Mouse (Mus musculus): ENCODE results near the gene S1pr5. TPM values are rescaled to one million over a fixed set of nuclear protein-coding genes. Genes with fewer than 3 reads are reported as not detected.
A peak's percentile ranks its signal among the peaks of the same experiment; 100 is the strongest.
"Not testable (repeated sequence)": the region's sequence is repeated elsewhere in the genome, so short reads cannot be mapped to it uniquely, and the experiment has no call there.

Gene S1pr5
- polyA plus RNA-seq (2015; fragmentation: Nextera tagmentation; extraction: Ambion mirVana) = 4.1 and 4.6 TPM in 2 replicates

DNA sequence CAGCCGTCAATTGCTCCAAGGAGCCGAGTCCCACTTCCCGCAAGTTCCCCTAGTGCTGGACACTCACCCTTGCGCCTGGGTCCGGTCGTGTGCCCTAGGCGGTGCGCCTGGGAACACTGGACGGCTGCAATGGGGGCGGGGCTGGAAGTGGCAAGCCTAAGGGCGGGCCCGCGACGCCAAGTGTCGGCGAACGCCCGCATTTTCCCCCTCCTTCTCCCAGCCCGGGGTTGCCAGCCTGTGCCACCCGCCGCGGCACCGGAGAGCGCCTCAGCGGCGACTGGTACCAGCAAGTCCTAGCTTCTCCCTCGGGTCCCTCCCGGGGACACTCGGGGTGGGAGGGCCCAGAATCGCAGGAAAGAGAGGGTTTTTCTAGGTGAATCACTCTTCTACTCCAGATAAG, at the start of gene S1pr5:
Gene S1pr5 (minus strand): TSS at position 118 of the 400 bp plus-strand sequence.
- WGBS = under 1% methylated on average over 30 of the region's 30 CpGs
- H3K9ac ChIP-seq = no peak within 1 kb of the TSS
- H3K4me3 ChIP-seq = peak within 1 kb of the TSS; percentile 19
- H3K4me1 ChIP-seq (replicated peaks) = peaks cover 27% of the 10 kb centered on the region
- no peak for ATAC-seq (ENCODE audit: low FRiP score, low read depth)
- no peak within 1 kb of the TSS for H3K27ac ChIP-seq (replicated peaks)
- H3K9me3 ChIP-seq = no peaks in the 10 kb centered on the region
- peaks cover 74% of the 10 kb centered on the region for H3K27me3 ChIP-seq
- H3K4me2 ChIP-seq = peak within 1 kb of the TSS; percentile 30
- no peaks in the 10 kb centered on the region for H3K36me3 ChIP-seq

GRCm38 (mm10) chr9:21292271-21292670, 44.0 kb upstream of the S1pr5 start:
- H3K9me3 ChIP-seq = no peaks in the 10 kb centered on the region
- no peak overlapping the region for H3K27ac ChIP-seq (replicated peaks)
- no peak overlapping the region for H3K9ac ChIP-seq
- H3K4me2 ChIP-seq = no peak overlapping the region
- no peaks in the 10 kb centered on the region for H3K27me3 ChIP-seq
- 93% methylated on average over 3 of the region's 3 CpGs for WGBS
- H3K36me3 ChIP-seq = no peaks in the 10 kb centered on the region
- H3K4me3 ChIP-seq = no peak overlapping the region
- ATAC-seq (ENCODE audit: low FRiP score, low read depth) = no peak
- H3K4me1 ChIP-seq (replicated peaks) = peaks cover 27% of the 10 kb centered on the region

DNA sequence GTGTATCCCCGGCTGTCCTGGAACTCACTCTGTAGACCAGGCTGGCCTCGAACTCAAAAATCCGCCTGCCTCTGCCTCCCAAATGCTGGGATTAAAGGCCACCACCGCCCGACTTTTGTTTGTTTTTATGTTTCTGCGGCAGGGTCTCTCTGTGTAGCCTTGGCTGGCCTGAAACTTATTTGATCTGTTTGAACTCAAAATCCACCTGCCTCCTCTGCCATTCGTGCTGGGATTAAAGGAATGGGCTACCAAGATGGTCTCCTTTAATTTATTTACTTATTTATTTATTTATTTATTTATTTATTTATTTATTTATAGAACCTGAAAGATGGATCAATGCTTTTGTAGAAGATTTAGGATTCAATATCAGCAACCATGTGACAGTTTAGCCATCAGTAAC, 43.6 kb upstream of the S1pr5 start:
- ATAC-seq (ENCODE audit: low FRiP score, low read depth); H3K9ac ChIP-seq; H3K36me3 ChIP-seq; H3K9me3 ChIP-seq; H3K27me3 ChIP-seq: not testable (repeated sequence)
- Histone ChIP-seq H3K4me1 (replicated peaks) (peaks cover 31% of the 10 kb centered on the region), H3K4me2 (peak overlapping the region; percentile 79), H3K4me3 (peak overlapping the region; percentile 53), H3K27ac (replicated peaks) (peak overlapping the region; percentile 56)
- 21% methylated on average over 7 of the region's 7 CpGs for WGBS

DNA sequence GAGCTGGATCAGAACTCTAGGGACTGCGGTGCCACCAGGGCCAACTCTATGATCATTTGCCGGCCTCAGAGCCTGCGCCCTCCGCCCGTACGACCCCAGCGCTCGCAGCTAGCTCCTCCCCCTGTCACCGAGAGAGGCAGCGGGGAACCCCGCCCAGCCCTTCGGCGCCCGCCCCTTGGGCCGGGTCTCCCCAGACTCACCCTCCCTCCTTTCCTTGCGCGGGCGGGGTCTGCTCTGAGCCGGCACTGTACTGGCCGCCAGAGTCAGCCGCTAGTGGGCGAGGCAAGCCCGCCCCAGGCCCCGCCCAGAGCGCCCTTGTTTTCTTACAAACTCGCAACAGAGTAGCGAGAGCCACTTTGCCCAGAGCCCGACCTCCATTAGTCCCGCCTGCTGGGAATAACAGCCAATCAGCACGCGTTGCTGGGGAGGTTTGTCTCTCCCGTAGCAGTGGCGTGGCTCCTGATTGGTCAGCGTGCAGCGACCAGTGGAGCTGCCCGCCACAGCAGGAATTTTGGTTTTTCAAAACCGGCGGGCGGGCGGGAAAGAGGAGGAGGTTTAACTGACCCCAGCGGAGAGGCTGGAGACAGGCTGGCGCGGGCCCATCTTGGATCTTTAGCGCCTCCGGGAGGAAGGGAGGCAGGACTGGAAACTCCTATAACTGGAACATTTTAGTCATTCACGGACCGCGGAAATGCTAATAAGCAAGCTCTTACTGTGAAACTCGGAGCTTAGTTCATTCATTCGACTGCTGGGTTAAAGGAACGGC, 43.0 kb upstream of the S1pr5 start, which contains the start of gene Cdkn2d:
Gene Cdkn2d (minus strand): TSS at position 386 of the 766 bp plus-strand sequence.
- under 1% methylated on average over 43 of the region's 51 CpGs for WGBS
- Histone ChIP-seq H3K9me3 (no peaks in the 10 kb centered on the region), H3K36me3 (no peaks in the 10 kb centered on the region), H3K9ac (peak within 1 kb of the TSS; percentile 85), H3K4me3 (peak within 1 kb of the TSS; percentile 53), H3K27ac (replicated peaks) (peak within 1 kb of the TSS; percentile 83), H3K27me3 (no peaks in the 10 kb centered on the region), H3K4me1 (replicated peaks) (peaks cover 37% of the 10 kb centered on the region), H3K4me2 (peak within 1 kb of the TSS; percentile 79)
- peak; percentile 97 for ATAC-seq (ENCODE audit: low FRiP score, low read depth)

- H3K36me3 ChIP-seq = 0 out of 2 replicates have a peak, but pooled peaks cover 2% of the 10 kb centered on the region
- H3K4me3 ChIP-seq = peak overlapping the region; percentile 53
- H3K9ac ChIP-seq = peak overlapping the region; percentile 85
- no peaks in the 10 kb centered on the region for H3K27me3 ChIP-seq
- 0% methylated on average over 20 of the region's 20 CpGs for WGBS
- peaks cover 38% of the 10 kb centered on the region for H3K4me1 ChIP-seq (replicated peaks)
- H3K9me3 ChIP-seq = no peaks in the 10 kb centered on the region
- ATAC-seq (ENCODE audit: low FRiP score, low read depth) = no peak
- H3K27ac ChIP-seq (replicated peaks) = peak overlapping the region; percentile 83
- H3K4me2 ChIP-seq = peak overlapping the region; percentile 79
Measured at GRCm38 (mm10) chr9:21290589-21290988, 42.3 kb upstream of the S1pr5 start.

DNA sequence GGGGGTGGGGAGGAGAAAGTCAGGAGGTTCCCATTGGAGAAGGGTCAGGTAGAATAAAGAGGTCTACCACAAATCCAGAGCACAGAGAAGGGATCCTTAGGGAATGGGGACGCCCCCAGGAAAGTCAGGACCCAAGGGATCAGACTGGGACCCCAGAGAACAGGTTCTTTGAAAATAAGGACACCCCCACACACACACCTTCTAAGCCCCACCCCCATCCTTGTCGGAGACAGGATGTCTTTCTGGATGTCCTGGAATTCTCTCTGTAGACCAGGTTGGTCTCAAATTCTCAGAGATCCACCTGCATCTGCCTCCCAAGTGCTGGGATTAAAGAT, 41.1 kb upstream of the S1pr5 start:
- Histone ChIP-seq H3K9ac (no peak overlapping the region), H3K4me3 (no peak overlapping the region), H3K4me1 (replicated peaks) (peaks cover 38% of the 10 kb centered on the region), H3K4me2 (peak overlapping the region; percentile 79), H3K36me3 (0 out of 2 replicates have a peak, but pooled peaks cover 9% of the 10 kb centered on the region), H3K27me3 (no peaks in the 10 kb centered on the region), H3K27ac (replicated peaks) (no peak overlapping the region), H3K9me3 (no peaks in the 10 kb centered on the region)
- no peak for ATAC-seq (ENCODE audit: low FRiP score, low read depth)
- 86% methylated on average over 2 of the region's 2 CpGs for WGBS

GRCm38 (mm10) chr9:21288404-21289336, 40.4 kb upstream of the S1pr5 start:
- no peak for ATAC-seq (ENCODE audit: low FRiP score, low read depth)
- Histone ChIP-seq H3K9me3 (no peaks in the 10 kb centered on the region), H3K27ac (replicated peaks) (peak overlapping the region; percentile 84), H3K27me3 (no peaks in the 10 kb centered on the region), H3K4me1 (replicated peaks) (peaks cover 38% of the 10 kb centered on the region), H3K36me3 (peaks cover 13% of the 10 kb centered on the region), H3K4me3 (peak overlapping the region; percentile 62), H3K4me2 (peak overlapping the region; percentile 79), H3K9ac (peak overlapping the region; percentile 60)
- WGBS = 81% methylated on average over 13 of the region's 13 CpGs

GRCm38 (mm10) chr9:21287571-21288402, 39.5 kb upstream of the S1pr5 start, which contains the start of gene Kri1:
Gene Kri1 (minus strand): TSS chr9:21287969.
- peak; percentile 83 for ATAC-seq (ENCODE audit: low FRiP score, low read depth)
- H3K4me2 ChIP-seq = peak within 1 kb of the TSS; percentile 79
- peaks cover 38% of the 10 kb centered on the region for H3K4me1 ChIP-seq (replicated peaks)
- H3K36me3 ChIP-seq = peaks cover 16% of the 10 kb centered on the region
- H3K27me3 ChIP-seq = no peaks in the 10 kb centered on the region
- H3K9me3 ChIP-seq = no peaks in the 10 kb centered on the region
- peak within 1 kb of the TSS; percentile 62 for H3K4me3 ChIP-seq
- H3K27ac ChIP-seq (replicated peaks) = peak within 1 kb of the TSS; percentile 84
- under 1% methylated on average over 56 of the region's 59 CpGs for WGBS
- H3K9ac ChIP-seq = peak within 1 kb of the TSS; percentile 60

- peak overlapping the region; percentile 60; the same call in 1 of the 2 replicates for H3K9ac ChIP-seq
- no peaks in the 10 kb centered on the region for H3K9me3 ChIP-seq
- H3K27me3 ChIP-seq = no peaks in the 10 kb centered on the region
- ATAC-seq (ENCODE audit: low FRiP score, low read depth) = no peak
- peaks cover 38% of the 10 kb centered on the region for H3K4me1 ChIP-seq (replicated peaks)
- peak overlapping the region; percentile 62 for H3K4me3 ChIP-seq
- peak overlapping the region; percentile 79 for H3K4me2 ChIP-seq
- WGBS = 64% methylated on average over 3 of the region's 3 CpGs
- H3K27ac ChIP-seq (replicated peaks) = no peak overlapping the region
- H3K36me3 ChIP-seq = peaks cover 24% of the 10 kb centered on the region
Measured at GRCm38 (mm10) chr9:21286753-21287152, 38.5 kb upstream of the S1pr5 start.

- Histone ChIP-seq H3K4me1 (replicated peaks) (peaks cover 22% of the 10 kb centered on the region), H3K4me3 (no peak overlapping the region), H3K9ac (no peak overlapping the region), H3K9me3 (no peaks in the 10 kb centered on the region), H3K36me3 (peaks cover 46% of the 10 kb centered on the region), H3K27me3 (no peaks in the 10 kb centered on the region), H3K27ac (replicated peaks) (no peak overlapping the region), H3K4me2 (no peak overlapping the region)
- no peak for ATAC-seq (ENCODE audit: low FRiP score, low read depth)
- 82% methylated on average over 3 of the region's 3 CpGs for WGBS
Measured at GRCm38 (mm10) chr9:21283994-21284393, 35.8 kb upstream of the S1pr5 start.

DNA sequence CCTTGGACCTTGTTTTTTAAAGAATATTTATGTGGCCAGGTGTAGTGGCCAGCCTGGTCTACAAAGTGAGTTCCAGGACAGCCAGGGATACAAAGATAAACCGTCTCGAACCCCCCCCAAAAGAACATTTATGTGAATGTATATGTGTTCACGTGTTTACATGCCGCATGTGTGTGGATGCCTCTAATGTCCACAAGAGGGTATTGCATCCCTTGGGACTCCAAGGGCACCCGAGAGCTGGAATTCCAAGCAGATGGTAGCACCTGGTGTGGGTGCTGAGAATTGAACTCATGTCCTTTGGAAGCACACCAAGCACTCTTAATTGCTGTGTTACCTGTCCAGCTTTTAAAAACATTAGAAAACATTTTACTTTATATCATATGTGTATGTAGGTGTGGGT, 35.3 kb upstream of the S1pr5 start:
- Histone ChIP-seq H3K36me3 (peaks cover 46% of the 10 kb centered on the region), H3K9ac (no peak overlapping the region), H3K27me3 (no peaks in the 10 kb centered on the region), H3K9me3 (no peaks in the 10 kb centered on the region), H3K4me2 (no peak overlapping the region), H3K4me1 (replicated peaks) (peaks cover 18% of the 10 kb centered on the region), H3K27ac (replicated peaks) (no peak overlapping the region), H3K4me3 (no peak overlapping the region)
- no peak for ATAC-seq (ENCODE audit: low FRiP score, low read depth)
- 86% methylated on average over 5 of the region's 5 CpGs for whole genome bisulfite sequencing
